Mouse (Mus musculus) small intestine, adult 2 months (tissue): ENCODE measurements around the gene Ccsap. TPM values are rescaled to one million over a fixed set of nuclear protein-coding genes. Genes with fewer than 3 reads are reported as not detected.
A peak's percentile ranks its signal among the peaks of the same experiment; 100 is the strongest.

Source experiments
- H3K27ac ChIP-seq: fragments of 200-500 bp; 2 replicates; pipeline ENCODE4 v1.5.1; 2012; ENCODE audit warnings: low read depth, low read length, control low read depth, inconsistent platforms; ENCODE audit not compliant: insufficient read depth
- H3K27me3 ChIP-seq: fragments of 200-500 bp; 2 replicates; pipeline ENCODE4 v1.6.1; 2012; ENCODE audit warnings: mild to moderate bottlenecking, moderate library complexity, low read length, inconsistent platforms; ENCODE audit not compliant: control insufficient read depth, insufficient read depth
- H3K36me3 ChIP-seq: fragments of 200-500 bp; 2 replicates; pipeline ENCODE4 v1.6.1; 2012; ENCODE audit warnings: mild to moderate bottlenecking, low read length, control low read depth, inconsistent platforms; ENCODE audit not compliant: control insufficient read depth, insufficient read depth
- H3K4me1 ChIP-seq: fragments of 200-500 bp; 2 replicates; pipeline ENCODE4 v1.6.1; 2012; ENCODE audit warnings: low read length, inconsistent platforms, mixed read lengths; ENCODE audit not compliant: control insufficient read depth, insufficient read depth, insufficient read length
- H3K4me3 ChIP-seq: fragments of 200-500 bp; 2 replicates; pipeline ENCODE4 v1.5.1; 2012; ENCODE audit warnings: low read depth, mild to moderate bottlenecking, control low read depth, inconsistent platforms, low read length, moderate library complexity
- CTCF ChIP-seq: fragments of 200-500 bp; IDR thresholded peaks from 2 replicates; pipeline ENCODE4 v1.5.1; 2012; ENCODE audit warnings: low read depth, mild to moderate bottlenecking, control low read depth, inconsistent platforms, low read length, moderate library complexity, mixed read lengths; ENCODE audit not compliant: insufficient replicate concordance, insufficient read length; ENCODE audit errors: extremely low read depth
- POLR2A ChIP-seq: fragments of 200-500 bp; IDR thresholded peaks from 2 replicates; pipeline ENCODE4 v1.6.1; 2012; ENCODE audit warnings: low read depth, mild to moderate bottlenecking, control low read depth, inconsistent platforms, low read length, moderate library complexity
- WGBS: fragments of 180-500 bp; shearing (Covaris S2); methylation state at CpG from one replicate; pipeline ENCODE4 v1.1.7; 2018; 5-methylcytosine and 5-hydroxymethylcytosine counted together
- polyA plus RNA-seq: library from polyadenylated mRNA; depleted of rRNA; stranded (reverse); fragments of >200 nt; gene quantifications from 2 replicates; pipeline ENCODE4 v1.2.3, GENCODE M21; 2012; rRNA removed

Ccsap gene
- 0.70 and 1.3 TPM in 2 replicates for polyA plus RNA-seq

DNA sequence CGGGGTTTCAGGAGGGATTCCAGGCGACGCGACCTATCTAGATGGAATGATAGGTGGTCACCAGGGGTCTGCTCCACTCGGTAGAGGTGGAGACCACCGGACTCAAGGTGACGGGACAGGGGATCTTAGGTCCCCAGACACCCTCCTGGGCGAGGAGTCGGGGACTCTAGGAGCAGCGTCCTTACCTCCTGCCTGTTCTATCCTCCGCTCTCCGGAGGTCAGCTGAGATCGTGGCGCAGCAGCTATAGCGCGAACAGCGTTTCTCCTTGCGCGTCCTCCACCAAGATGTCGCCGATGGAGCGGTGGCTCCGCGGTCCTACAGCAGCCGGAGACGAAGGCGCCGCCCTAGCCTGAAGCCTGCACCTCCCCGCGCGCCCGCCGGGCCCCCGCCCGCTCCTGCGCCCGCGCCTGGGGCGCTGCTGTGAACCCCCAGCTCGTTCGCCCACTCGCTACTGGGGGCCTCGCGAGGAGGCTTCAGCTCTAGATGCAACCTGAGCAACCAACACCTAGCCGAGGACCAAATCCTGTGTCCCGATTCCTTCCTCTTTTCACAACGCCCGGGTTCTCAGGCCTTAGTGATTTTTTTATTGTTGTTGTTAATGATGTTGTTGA, at the start of gene Ccsap:
Gene Ccsap, minus strand, starts transcription at position 562 of the 612 bp plus-strand sequence.
- no peak within 1 kb of the TSS for H3K27ac ChIP-seq
- peak; percentile 2; the same call in 1 of the 2 replicates for TF ChIP-seq CTCF
- no peak for TF ChIP-seq POLR2A
- WGBS: under 1% methylated on average over 48 of the region's 48 CpGs

DNA sequence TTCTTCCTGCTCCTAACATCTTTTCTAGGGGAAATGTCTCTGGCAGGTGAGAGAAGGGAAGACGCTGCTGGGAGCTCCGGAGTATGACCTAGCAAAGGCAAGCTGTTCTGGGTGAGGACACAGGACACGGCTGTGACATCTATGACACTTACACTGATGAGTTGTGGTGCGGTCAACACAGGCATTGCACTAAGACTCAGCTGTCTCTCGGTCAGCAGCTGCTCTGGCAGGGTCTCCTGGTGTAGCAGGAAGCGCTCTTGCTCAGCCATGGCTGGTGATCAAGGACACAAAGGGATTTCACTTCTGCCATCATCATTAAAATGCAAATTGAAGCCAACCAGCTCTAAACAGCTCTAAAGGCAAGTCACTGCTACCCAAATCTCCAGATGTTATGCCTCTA, 47.6 kb upstream of the Ccsap start:
- whole genome bisulfite sequencing: 95% methylated on average over 6 of the region's 6 CpGs
- TF ChIP-seq CTCF (no peak), POLR2A (no peak)
- H3K27me3 ChIP-seq: no peaks in the 10 kb centered on the region
- no peak overlapping the region for H3K4me3 ChIP-seq
- H3K4me1 ChIP-seq: no peaks in the 10 kb centered on the region
- peaks cover 34% of the 10 kb centered on the region for H3K36me3 ChIP-seq
- no peak overlapping the region for H3K27ac ChIP-seq

More for the DNA sequence above, at the start of gene Ccsap:
- Histone ChIP-seq H3K4me1 (no peaks in the 10 kb centered on the region; the same call in 1 of the 2 replicates), H3K4me3 (peak within 1 kb of the TSS; percentile 72), H3K36me3 (no peaks in the 10 kb centered on the region), H3K27me3 (0 out of 2 replicates have a peak, but pooled peaks cover 4% of the 10 kb centered on the region)

DNA sequence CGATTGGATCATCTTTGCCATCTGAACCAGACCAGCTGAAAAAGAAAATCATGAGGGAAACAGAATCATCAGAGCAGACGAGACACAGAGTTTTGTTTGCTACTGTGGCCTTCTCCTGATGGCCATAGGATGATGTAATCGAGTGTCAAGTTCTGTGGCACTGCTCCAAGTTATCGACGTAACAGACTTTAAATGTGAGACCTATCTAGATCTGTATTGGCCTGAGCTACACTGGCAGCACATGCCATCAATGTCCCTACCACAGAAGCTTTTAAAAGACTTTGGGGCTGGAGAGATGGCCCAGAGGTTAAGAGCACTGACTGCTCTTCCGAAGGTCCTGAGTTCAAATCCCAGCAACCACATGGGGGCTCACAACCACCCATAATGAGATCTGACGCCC, 42.6 kb upstream of the Ccsap start:
- WGBS: 77% methylated on average over 7 of the region's 7 CpGs
- Histone ChIP-seq H3K27me3 (no peaks in the 10 kb centered on the region), H3K4me1 (no peaks in the 10 kb centered on the region), H3K4me3 (no peak overlapping the region), H3K27ac (no peak overlapping the region), H3K36me3 (peaks cover 23% of the 10 kb centered on the region)
- TF ChIP-seq CTCF (no peak), POLR2A (no peak)

DNA sequence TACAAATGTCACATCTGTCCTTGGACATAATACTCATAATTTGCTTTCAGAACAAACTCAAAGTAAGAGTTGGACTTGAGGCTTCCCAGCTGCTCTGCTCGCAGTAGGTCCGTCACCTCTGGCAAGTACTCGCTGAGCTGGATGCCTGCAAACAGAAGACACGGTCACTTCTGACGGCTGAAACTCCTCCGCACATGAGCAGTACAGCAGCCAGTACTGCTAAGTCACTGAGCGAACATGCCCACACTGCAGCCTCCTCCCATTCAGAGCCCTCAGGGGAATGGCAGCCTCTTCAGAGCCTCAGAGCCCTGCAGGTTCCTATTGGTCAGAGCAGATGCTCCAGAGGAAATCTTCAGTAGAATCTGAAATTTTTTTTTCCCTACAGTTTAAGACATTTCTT, 39.4 kb upstream of the Ccsap start:
- H3K36me3 ChIP-seq: peaks cover 12% of the 10 kb centered on the region; the same call in 1 of the 2 replicates
- H3K27ac ChIP-seq: no peak overlapping the region
- H3K27me3 ChIP-seq: no peaks in the 10 kb centered on the region
- no peak overlapping the region for H3K4me3 ChIP-seq
- WGBS: 93% methylated on average over 7 of the region's 7 CpGs
- TF ChIP-seq POLR2A: no peak
- no peak for TF ChIP-seq CTCF
- peaks cover 17% of the 10 kb centered on the region for H3K4me1 ChIP-seq

DNA sequence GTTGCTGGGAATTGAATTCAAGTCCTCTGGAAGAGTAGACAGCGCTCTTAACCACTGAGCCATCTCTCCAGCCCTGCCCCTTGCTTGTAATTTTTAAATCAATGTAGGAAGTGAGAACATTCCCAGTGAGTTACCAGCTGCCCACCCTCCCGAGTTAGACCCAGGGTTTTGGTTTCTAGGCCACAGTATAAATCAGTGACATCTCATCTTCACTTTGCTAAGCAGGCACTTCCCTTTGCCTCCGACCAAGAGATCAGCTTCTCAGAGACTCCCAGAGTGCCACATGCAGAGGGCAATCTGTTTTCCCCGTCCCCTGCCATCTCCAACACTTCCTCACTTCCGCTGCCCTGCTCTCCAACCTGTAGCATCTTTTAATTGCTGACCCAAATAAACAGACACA, 38.6 kb upstream of the Ccsap start:
- Histone ChIP-seq H3K4me3 (no peak overlapping the region), H3K27me3 (peaks cover under 1% of the 10 kb centered on the region; the same call in 1 of the 2 replicates), H3K27ac (no peak overlapping the region), H3K4me1 (peaks cover 17% of the 10 kb centered on the region), H3K36me3 (peaks cover 9% of the 10 kb centered on the region; the same call in 1 of the 2 replicates)
- TF ChIP-seq POLR2A (no peak), CTCF (no peak)
- 86% methylated on average over 5 of the region's 5 CpGs for WGBS

DNA sequence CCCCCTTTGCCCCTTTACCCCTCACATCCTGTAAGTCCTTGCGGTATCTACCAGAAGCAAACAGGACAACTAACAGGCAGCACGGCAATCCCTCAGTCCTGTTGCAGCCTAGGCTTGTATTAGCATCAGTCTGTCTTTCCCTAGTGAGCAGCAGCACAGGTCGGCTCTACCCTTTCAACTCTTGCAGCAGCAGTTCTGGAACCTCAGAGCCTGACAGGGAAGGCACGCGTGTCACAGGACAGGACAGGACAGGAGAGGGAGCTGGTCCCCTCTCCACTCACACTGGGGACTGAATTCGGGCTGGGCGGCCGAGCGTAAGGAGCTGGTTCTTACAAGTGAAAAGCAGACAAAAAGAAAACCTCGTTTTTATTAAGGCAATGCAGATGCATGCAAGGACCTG, 36.8 kb upstream of the Ccsap start:
- no peak overlapping the region for H3K4me3 ChIP-seq
- H3K4me1 ChIP-seq: peaks cover 25% of the 10 kb centered on the region
- peaks cover 18% of the 10 kb centered on the region for H3K27me3 ChIP-seq
- TF ChIP-seq CTCF: no peak
- TF ChIP-seq POLR2A: no peak
- no peak overlapping the region for H3K27ac ChIP-seq
- H3K36me3 ChIP-seq: peaks cover 4% of the 10 kb centered on the region; the same call in 1 of the 2 replicates
- 29% methylated on average over 10 of the region's 10 CpGs for WGBS

DNA sequence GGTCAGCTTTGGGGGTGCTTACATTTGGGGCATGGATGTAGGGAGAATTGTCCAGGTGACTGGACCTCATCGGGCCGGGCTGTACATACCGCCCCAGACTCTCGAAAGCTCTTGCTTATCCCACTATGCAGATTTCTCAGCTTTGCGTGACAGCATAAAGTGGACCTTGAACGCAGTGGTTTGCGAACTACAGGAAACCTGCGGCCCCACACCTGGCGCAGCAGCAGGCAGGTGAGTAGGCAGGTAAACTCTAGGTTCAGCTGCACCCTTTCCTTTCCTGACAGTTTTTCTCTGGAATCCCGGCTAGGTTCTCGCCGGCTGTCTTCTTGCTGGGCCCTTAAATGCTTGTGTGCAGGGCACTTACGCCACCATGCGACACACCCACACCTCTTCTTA, 36.4 kb upstream of the Ccsap start:
- Histone ChIP-seq H3K27ac (no peak overlapping the region), H3K27me3 (peaks cover 21% of the 10 kb centered on the region), H3K36me3 (peaks cover 3% of the 10 kb centered on the region; the same call in 1 of the 2 replicates), H3K4me3 (no peak overlapping the region), H3K4me1 (peaks cover 26% of the 10 kb centered on the region)
- 24% methylated on average over 14 of the region's 14 CpGs for WGBS
- TF ChIP-seq POLR2A: no peak
- TF ChIP-seq CTCF: no peak
